Mouse (Mus musculus): ENCODE results near the gene Ctdnep1. TPM values are rescaled to one million over a fixed set of nuclear protein-coding genes. Genes with fewer than 3 reads are reported as not detected.

The Ctdnep1 gene
- polyA plus RNA-seq, 1 experiment from 2014 or later: 22.6 TPM

DNA sequence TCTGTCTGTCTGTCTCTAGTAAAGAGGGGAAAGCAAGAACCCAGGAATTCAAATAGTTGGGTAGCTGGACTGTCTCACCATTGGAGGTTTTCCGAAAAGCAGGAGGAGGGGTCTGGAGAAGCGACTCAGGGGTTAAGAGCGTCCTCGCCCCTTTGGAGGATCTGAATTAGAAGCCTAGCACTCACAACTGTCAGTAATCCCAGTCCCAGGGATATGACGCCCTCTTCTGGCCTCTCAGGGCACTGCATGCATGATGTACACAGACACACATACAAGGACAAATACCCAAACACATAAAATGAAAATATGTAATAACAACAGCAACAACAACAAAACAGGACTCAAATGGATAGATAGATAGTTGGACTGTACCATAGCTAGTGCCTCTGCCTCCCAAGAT, 20.3 kb upstream of the Ctdnep1 start:
- peaks cover 27% of the 10 kb centered on the region for H3K27me3 ChIP-seq (ENCODE audit: control insufficient read depth, insufficient read depth, low read length)
- no peak for ATAC-seq (ENCODE audit: low FRiP score)

DNA sequence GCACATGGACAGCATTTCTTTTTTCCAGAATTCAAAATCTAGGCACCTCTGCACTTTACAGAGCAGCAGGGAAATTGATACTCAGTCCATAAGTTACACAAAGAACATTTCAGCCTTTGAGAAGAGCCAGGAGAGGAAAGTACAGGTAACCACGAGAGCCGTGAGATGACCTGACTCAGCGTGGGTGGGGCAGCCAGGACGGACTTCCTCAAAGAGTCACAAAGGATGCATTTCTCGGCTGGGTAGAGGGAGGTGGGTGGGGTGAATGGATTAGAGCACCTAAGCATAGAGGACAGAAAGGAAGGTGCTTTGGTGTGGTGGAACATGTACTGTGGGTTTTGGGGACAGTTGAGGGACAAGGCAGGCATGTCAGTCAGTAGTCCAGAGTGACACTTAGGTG, 19.1 kb upstream of the Ctdnep1 start:
- H3K27ac ChIP-seq (ENCODE audit: low read depth, low read length): no peak overlapping the region
- no peak overlapping the region for H3K4me3 ChIP-seq (ENCODE audit: low read depth, low read length)
- WGBS: 59% methylated on average over 5 of the region's 5 CpGs

More for the DNA sequence above, 20.3 kb upstream of the Ctdnep1 start:
- H3K36me3 ChIP-seq (ENCODE audit: control insufficient read depth, insufficient read depth, low read length): no peaks in the 10 kb centered on the region
- H3K4me3 ChIP-seq (ENCODE audit: low read depth, low read length): no peak overlapping the region
- no peaks in the 10 kb centered on the region for H3K9me3 ChIP-seq (ENCODE audit: control insufficient read depth, low read length)
- H3K27ac ChIP-seq (ENCODE audit: low read depth, low read length): no peak overlapping the region
- no peak for DNase-seq (ENCODE audit: low spot score, missing footprints)
- 0 out of 2 replicates have a peak, but pooled peaks cover 3% of the 10 kb centered on the region for H3K4me1 ChIP-seq (ENCODE audit: control insufficient read depth, insufficient read depth, low read length)
- WGBS: 25% methylated on average over 5 of the region's 5 CpGs
- no peak overlapping the region for H3K4me2 ChIP-seq
- no peak overlapping the region for H3K9ac ChIP-seq (ENCODE audit: low read length)

DNA sequence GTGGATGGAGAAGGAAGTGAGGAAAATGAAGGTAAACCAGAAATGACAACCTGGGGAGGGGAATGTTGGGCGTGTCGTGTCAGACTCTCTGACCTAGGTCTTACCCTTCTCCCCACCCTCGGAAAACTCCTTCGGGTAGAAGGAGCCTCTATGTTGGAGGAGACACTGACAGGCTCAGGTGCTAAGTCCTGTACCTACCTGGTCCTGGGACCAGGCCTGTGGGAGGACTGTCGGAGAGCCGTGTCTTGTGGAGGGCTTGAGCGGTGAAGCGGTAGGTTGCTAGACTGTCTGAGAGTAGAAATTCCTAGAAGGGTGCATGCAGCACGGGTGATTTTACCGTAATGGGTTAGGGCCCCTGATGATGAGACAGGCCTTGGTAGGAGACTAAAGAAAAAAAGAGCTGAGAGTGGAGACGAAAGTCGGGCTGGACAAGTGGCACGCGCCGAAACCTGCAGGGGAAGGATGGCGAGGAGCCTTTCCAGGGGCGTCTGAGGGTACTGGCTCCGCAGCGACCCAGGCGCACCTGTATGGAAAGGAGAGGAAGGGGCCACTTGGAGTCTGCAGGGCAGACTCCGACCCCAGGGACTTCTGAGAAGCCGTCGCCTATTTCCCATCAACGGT, 16.2 kb upstream of the Ctdnep1 start, which contains the start of gene Cldn7:
Gene Cldn7 (plus strand): TSS at position 130 of the 621 bp plus-strand sequence.
- peaks cover 7% of the 10 kb centered on the region; the same call in 1 of the 2 replicates for H3K36me3 ChIP-seq (ENCODE audit: control insufficient read depth, insufficient read depth, low read length)
- no peak within 1 kb of the TSS for H3K9ac ChIP-seq (ENCODE audit: low read length)
- 13% methylated on average over 24 of the region's 24 CpGs for WGBS
- H3K4me2 ChIP-seq: no peak within 1 kb of the TSS
- H3K9me3 ChIP-seq (ENCODE audit: control insufficient read depth, low read length): no peaks in the 10 kb centered on the region
- peaks cover 6% of the 10 kb centered on the region; the same call in 1 of the 2 replicates for H3K4me1 ChIP-seq (ENCODE audit: control insufficient read depth, insufficient read depth, low read length)
- DNase-seq (ENCODE audit: low spot score, missing footprints) (peak; percentile 92), ATAC-seq (ENCODE audit: low FRiP score) (no peak)
- H3K27me3 ChIP-seq (ENCODE audit: control insufficient read depth, insufficient read depth, low read length): peaks cover 54% of the 10 kb centered on the region
- no peak within 1 kb of the TSS for H3K4me3 ChIP-seq (ENCODE audit: low read depth, low read length)
- no peak within 1 kb of the TSS for H3K27ac ChIP-seq (ENCODE audit: low read depth, low read length)

More for the DNA sequence above, 19.1 kb upstream of the Ctdnep1 start:
- H3K4me2 ChIP-seq: no peak overlapping the region
- H3K9me3 ChIP-seq (ENCODE audit: control insufficient read depth, low read length): no peaks in the 10 kb centered on the region
- no peak overlapping the region for H3K9ac ChIP-seq (ENCODE audit: low read length)
- ATAC-seq (ENCODE audit: low FRiP score) (no peak), DNase-seq (ENCODE audit: low spot score, missing footprints) (no peak)
- H3K27me3 ChIP-seq (ENCODE audit: control insufficient read depth, insufficient read depth, low read length): peaks cover 39% of the 10 kb centered on the region
- H3K36me3 ChIP-seq (ENCODE audit: control insufficient read depth, insufficient read depth, low read length): no peaks in the 10 kb centered on the region
- peaks cover 6% of the 10 kb centered on the region; the same call in 1 of the 2 replicates for H3K4me1 ChIP-seq (ENCODE audit: control insufficient read depth, insufficient read depth, low read length)

DNA sequence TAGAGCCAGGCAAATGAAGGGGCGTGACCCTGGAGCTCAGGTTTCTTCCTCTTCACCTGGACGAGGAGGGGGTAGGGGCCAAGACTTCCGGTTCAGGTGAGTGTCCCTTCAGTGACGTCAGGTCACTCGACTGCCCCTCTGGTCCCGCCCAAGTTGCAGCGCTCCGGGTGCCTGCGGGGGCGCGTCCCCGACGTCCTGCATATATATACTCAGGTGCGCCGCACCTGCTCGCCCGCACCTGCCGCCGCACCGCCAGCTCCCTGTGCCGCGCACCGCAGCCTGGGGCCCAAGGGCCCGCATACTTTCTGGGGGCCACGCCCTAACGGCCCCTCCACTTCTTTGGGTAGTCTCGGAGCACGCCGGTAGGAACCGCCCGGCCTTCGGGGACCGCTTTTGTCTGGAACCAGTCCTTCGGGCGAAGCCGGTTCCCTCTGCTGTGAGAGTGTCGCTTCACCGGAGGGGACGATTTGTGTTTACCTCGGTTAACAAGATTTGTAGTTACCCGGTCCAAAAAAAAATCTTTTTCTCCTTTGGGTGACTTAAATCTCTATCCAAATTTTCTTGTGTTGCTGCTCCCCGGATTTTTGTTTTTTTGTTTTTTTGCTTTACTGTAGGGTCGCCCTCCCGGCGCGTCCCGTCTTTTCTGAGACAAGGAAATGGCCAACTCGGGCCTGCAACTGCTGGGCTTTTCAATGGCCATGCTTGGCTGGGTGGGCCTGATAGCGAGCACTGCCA, 15.5 kb upstream of the Ctdnep1 start:
- peaks cover 54% of the 10 kb centered on the region for H3K27me3 ChIP-seq (ENCODE audit: control insufficient read depth, insufficient read depth, low read length)
- H3K9me3 ChIP-seq (ENCODE audit: control insufficient read depth, low read length): no peaks in the 10 kb centered on the region
- H3K4me3 ChIP-seq (ENCODE audit: low read depth, low read length): peak overlapping the region; percentile 16; the same call in 1 of the 2 replicates
- no peak overlapping the region for H3K27ac ChIP-seq (ENCODE audit: low read depth, low read length)
- peaks cover 6% of the 10 kb centered on the region; the same call in 1 of the 2 replicates for H3K4me1 ChIP-seq (ENCODE audit: control insufficient read depth, insufficient read depth, low read length)
- no peak for ATAC-seq (ENCODE audit: low FRiP score)
- peaks cover 12% of the 10 kb centered on the region; the same call in 1 of the 2 replicates for H3K36me3 ChIP-seq (ENCODE audit: control insufficient read depth, insufficient read depth, low read length)
- no peak overlapping the region for H3K9ac ChIP-seq (ENCODE audit: low read length)
- 2% methylated on average over 49 of the region's 49 CpGs for WGBS
- DNase-seq (ENCODE audit: low spot score, missing footprints): peak; percentile 93
- H3K4me2 ChIP-seq: no peak overlapping the region

DNA sequence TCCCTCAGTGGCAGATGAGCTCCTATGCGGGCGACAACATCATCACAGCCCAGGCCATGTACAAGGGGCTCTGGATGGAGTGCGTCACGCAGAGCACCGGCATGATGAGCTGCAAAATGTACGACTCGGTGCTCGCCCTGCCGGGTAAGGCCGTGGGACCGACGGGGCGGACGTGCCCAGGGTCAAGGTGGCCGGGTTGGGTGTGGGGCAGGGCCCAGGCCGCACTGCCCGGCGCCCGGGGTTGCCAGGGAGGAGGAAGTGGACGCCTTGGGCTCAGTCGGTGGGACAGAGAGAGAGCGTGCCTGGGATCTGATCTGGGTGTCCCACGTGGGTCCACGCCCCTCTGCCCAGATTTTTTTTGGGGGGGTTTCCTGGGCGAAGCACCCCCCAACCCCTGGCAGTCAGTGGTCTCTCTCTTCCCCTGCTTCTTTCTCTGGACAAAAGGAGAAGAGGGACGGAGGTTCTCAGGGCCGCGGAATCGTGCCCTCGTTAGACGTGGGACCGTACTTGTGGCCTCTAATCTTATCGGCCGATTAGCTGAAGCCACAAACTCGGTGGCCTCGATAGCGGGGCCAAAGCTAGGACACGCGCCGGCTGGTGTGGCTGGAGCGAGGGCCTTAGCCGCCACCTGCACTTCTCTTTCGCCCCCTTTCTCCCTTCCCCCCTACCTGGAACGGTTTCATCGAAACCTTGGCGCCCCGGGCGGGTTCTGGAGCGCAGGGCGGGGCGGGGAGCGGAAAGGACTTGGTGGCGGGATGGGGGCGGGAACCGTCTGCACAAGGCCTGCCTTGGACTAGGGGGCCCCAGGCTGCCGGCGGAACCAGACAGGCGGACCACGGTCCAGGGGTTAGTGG, 14.7 kb upstream of the Ctdnep1 start:
- Histone ChIP-seq H3K9me3 (ENCODE audit: control insufficient read depth, low read length) (no peaks in the 10 kb centered on the region), H3K36me3 (ENCODE audit: control insufficient read depth, insufficient read depth, low read length) (peaks cover 14% of the 10 kb centered on the region; the same call in 1 of the 2 replicates), H3K9ac (ENCODE audit: low read length) (peak overlapping the region; percentile 31; the same call in 1 of the 2 replicates), H3K4me2 (peak overlapping the region; percentile 27), H3K4me3 (ENCODE audit: low read depth, low read length) (peak overlapping the region; percentile 16; the same call in 1 of the 2 replicates), H3K4me1 (ENCODE audit: control insufficient read depth, insufficient read depth, low read length) (peaks cover 6% of the 10 kb centered on the region; the same call in 1 of the 2 replicates), H3K27me3 (ENCODE audit: control insufficient read depth, insufficient read depth, low read length) (peaks cover 54% of the 10 kb centered on the region), H3K27ac (ENCODE audit: low read depth, low read length) (no peak overlapping the region)
- ATAC-seq (ENCODE audit: low FRiP score) (0 out of 2 replicates have a peak, but pooled peaks have one; percentile 33), DNase-seq (ENCODE audit: low spot score, missing footprints) (peak; percentile 93)
- WGBS: 3% methylated on average over 59 of the region's 59 CpGs

DNA sequence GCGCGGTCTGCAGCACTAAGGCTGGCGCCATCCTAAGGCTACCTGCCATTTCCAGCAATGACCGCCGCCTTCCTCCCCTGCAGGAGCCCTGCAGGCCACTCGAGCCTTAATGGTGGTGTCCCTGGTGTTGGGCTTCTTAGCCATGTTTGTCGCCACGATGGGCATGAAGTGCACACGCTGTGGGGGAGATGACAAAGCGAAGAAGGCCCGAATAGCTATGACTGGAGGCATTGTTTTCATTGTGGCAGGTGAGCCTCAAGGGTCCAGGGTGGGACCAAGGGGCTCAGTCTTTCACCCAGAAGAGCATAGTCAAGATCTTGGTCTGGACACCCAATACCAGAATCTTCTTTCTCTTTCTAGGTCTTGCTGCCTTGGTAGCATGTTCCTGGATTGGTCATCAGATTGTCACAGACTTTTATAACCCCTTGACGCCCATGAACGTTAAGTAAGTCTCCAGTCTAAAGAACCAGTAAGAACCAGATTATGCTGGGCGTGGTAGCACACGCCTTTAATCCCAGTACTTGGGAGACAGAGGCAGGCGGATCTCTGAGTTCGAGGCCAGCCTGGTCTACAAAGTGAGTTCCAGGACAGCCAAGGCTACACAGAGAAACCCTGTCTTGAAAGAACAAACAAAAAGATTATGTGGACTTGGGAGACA, 14.0 kb upstream of the Ctdnep1 start:
- peaks cover 54% of the 10 kb centered on the region for H3K27me3 ChIP-seq (ENCODE audit: control insufficient read depth, insufficient read depth, low read length)
- no peak overlapping the region; the same call in 1 of the 2 replicates for H3K9ac ChIP-seq (ENCODE audit: low read length)
- H3K9me3 ChIP-seq (ENCODE audit: control insufficient read depth, low read length): no peaks in the 10 kb centered on the region
- peak overlapping the region; percentile 16; the same call in 1 of the 2 replicates for H3K4me3 ChIP-seq (ENCODE audit: low read depth, low read length)
- H3K4me2 ChIP-seq: peak overlapping the region; percentile 27
- WGBS: 41% methylated on average over 17 of the region's 17 CpGs
- H3K36me3 ChIP-seq (ENCODE audit: control insufficient read depth, insufficient read depth, low read length): peaks cover 15% of the 10 kb centered on the region; the same call in 1 of the 2 replicates
- no peak for ATAC-seq (ENCODE audit: low FRiP score)
- DNase-seq (ENCODE audit: low spot score, missing footprints): peak; percentile 85
- peaks cover 6% of the 10 kb centered on the region; the same call in 1 of the 2 replicates for H3K4me1 ChIP-seq (ENCODE audit: control insufficient read depth, insufficient read depth, low read length)
- no peak overlapping the region for H3K27ac ChIP-seq (ENCODE audit: low read depth, low read length)

DNA sequence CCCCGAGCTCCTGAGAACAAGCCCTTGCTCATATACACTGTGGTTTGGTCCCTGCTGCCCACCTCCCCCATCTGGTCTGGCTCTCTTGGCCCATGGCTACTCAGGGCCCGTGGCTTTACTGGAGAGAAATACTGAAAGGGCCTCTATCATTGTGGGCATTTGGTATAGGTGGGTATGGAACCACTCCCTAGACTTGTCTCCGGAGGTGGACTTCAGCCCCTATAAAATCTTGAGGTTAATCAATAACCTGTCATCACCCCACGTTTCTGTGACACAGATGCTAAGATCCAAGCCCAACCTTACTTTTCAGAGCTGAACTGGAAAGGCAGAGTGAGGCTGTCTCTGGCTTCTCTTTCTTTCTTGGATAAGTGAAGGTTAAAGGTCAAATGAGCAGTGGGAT, 12.2 kb upstream of the Ctdnep1 start:
- Histone ChIP-seq H3K36me3 (ENCODE audit: control insufficient read depth, insufficient read depth, low read length) (peaks cover 17% of the 10 kb centered on the region), H3K4me2 (no peak overlapping the region), H3K27me3 (ENCODE audit: control insufficient read depth, insufficient read depth, low read length) (peaks cover 45% of the 10 kb centered on the region), H3K27ac (ENCODE audit: low read depth, low read length) (no peak overlapping the region), H3K9ac (ENCODE audit: low read length) (no peak overlapping the region), H3K9me3 (ENCODE audit: control insufficient read depth, low read length) (no peaks in the 10 kb centered on the region), H3K4me1 (ENCODE audit: control insufficient read depth, insufficient read depth, low read length) (peaks cover 6% of the 10 kb centered on the region; the same call in 1 of the 2 replicates), H3K4me3 (ENCODE audit: low read depth, low read length) (no peak overlapping the region)
- DNase-seq (ENCODE audit: low spot score, missing footprints) (no peak), ATAC-seq (ENCODE audit: low FRiP score) (no peak)
- WGBS: 91% methylated on average over 4 of the region's 4 CpGs

DNA sequence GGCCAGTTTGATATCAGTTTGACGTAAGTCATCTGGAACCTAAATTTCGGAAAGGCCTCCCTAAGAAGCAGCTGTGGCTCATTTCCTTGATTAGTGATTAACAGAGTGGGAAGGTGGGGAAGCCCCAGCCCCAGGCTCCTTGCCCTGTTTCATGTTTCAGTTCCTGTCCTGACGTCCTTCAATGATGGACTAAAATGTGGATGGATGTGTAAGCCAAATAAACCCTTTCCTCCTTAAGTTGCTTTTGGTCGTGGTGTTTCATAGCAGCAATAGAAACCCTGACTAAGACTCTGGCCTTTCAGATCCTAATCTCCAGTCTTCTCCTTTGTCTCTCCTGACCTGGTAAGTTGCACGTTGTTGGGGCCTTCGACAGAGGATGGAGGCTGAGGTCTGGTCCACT, 10.7 kb upstream of the Ctdnep1 start:
- H3K4me2 ChIP-seq: no peak overlapping the region
- H3K9me3 ChIP-seq (ENCODE audit: control insufficient read depth, low read length): no peaks in the 10 kb centered on the region
- 90% methylated on average over 6 of the region's 6 CpGs for WGBS
- peaks cover 21% of the 10 kb centered on the region for H3K36me3 ChIP-seq (ENCODE audit: control insufficient read depth, insufficient read depth, low read length)
- peaks cover 5% of the 10 kb centered on the region; the same call in 1 of the 2 replicates for H3K4me1 ChIP-seq (ENCODE audit: control insufficient read depth, insufficient read depth, low read length)
- H3K9ac ChIP-seq (ENCODE audit: low read length): no peak overlapping the region
- H3K4me3 ChIP-seq (ENCODE audit: low read depth, low read length): no peak overlapping the region
- DNase-seq (ENCODE audit: low spot score, missing footprints) (no peak), ATAC-seq (ENCODE audit: low FRiP score) (no peak)
- H3K27me3 ChIP-seq (ENCODE audit: control insufficient read depth, insufficient read depth, low read length): peaks cover 31% of the 10 kb centered on the region
- H3K27ac ChIP-seq (ENCODE audit: low read depth, low read length): no peak overlapping the region
